Mouse (Mus musculus) retina, adult 2 months (tissue): ENCODE results near the gene Hectd2.

Source experiments
- DNase-seq: peaks from one replicate; pipeline ENCODE4 v3.0.0-alpha.2; 2012; ENCODE audit warnings: low read depth, low spot score

Gene Hectd2

DNA sequence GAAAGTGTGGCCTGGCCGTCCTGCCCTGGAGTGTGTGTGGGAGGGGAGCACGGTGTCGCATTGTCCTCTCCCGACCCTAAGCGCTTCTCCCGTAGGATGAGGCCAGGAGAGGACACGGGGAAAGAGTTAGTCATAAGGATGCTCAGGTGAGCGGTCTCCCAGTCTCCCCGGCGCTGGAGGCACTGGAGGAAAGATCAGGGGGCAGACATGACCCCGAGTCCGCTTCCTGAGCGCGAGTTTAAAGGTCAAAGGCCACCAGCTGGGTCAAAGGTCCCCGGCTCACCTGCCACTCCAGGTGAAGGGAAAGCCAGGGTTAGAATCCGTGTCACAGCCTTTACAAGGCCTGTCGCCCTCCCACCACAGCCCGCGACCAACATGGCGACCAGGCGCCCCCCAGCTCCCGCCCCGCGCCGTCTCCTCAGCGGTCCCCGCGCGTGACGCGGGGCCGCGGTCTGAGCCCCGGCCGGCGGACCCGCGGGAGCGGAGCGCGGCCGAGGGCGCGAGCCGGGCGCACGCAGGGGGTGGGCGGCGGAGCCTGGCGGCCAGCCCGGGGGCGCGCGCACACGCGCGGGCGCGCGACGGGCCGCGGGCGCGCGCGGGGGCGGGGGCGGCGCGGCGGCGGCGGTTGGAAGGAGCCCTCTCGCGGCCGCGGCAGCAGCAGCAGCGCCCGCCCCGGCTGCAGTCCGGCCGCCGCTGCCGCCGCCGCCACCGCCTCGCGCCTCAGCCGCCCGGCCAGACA lies at the start of gene Hectd2:
TSS of gene Hectd2 (plus strand) at position 594 of the 739 bp plus-strand sequence.
- DNase-seq, result peak; percentile 56

DNA sequence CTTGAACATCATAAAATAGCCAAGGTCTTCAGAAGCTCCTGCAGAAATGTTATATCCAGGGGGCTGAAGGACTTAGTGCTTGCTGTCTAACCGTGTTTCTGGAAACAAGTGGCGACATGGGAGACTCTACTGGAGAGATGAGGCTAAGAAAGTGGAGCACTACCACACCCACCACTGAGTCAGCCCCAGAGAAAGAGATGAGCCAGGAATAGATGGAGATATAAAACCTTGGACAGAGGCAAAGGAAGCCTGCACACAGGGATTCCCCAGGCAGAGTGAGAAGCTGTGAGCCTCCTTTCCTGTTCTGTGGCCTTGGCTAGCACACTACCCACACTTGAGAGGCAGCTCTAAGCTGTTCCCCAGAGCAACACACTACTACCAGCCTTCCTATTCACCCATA lies 49.7 kb upstream of the Hectd2 start:
- DNase-seq, result no peak

DNA sequence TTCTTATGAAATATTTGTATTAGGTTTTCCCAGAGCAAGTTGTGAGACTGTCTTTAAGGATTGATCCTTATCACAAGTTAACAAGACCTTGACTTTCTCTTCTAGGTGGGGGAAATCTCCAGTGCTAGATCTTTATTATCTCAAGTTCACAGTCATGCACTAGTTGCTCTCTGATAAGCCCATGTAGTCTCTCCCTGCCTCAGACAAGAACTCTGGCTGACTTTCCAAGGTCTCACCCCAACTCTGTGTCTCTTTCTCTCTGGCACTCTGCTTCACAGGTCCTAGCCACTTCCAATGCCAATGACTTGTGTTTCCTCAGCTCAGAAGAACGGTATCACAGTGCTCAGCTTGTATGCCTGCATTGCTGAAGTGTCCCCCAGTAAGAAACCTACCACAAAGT lies 43.1 kb upstream of the Hectd2 start:
- no peak for DNase-seq

DNA sequence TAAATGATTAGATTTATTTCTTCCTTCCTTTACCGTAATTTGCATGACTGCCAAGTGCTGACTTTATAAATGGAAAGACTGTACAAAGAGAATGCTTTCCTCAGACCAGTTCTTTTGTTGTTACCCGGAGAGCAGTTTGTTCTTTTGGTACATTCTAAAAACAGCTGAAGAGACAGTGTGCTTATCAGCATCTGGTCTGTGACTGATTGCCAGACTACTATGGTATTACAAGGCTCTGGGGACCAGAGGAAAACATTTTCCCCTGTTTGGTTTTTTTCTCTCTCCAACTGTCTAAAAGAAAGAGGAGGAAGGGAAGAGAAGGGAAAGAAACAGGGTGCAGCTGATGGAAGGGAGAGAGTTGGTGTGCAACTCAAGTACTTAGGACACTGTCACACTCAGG lies 36.0 kb upstream of the Hectd2 start:
- DNase-seq, result no peak

DNA sequence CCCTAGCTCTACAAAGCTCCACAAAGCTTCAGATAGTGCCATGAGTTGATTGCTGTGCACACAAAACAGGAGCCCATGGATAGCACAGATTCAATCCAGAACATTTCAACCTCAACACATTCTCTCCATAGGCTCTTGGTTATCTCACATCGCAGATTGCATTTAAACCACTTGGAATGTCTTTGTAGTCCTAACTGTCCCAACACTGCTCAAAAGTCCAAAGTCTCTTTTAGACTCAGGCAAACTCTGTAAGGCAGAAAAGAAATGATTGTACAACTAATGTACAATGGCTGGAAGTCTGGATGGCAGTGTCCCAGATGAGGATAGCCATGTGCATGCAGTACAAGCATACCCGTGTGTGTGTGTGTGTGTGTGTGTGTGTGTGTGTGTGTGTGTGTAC lies 32.9 kb upstream of the Hectd2 start:
- no peak for DNase-seq

DNA sequence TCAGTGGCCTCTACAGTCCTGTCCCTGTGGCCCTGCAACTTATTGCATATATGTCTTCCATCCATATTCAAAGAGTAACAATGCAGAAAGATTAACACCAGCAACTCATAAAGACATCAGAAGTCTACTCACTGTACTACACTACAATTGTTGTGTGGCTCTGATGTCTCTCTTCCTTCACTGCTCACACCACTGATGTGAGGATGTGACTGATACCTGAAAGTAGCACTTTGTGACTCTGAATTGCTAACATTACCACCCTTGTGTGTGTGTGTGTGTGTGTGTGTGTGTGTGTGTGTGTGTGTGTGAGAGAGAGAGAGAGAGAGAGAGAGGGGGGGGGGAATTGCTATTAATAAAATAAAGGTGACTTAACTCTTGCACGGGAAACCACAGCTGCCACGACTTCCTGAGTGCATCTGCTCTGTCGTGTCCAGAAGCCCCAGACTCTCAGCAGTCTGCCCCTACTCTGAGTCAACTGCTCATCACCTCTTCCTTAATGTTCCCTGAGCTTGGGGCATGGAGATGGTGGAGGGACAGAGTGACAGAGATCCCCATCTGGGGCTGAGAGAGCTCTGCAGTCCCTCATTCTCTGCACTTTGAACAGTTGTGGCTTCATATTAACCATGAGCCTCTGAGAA lies 31.8 kb upstream of the Hectd2 start:
- DNase-seq, result no peak

DNA sequence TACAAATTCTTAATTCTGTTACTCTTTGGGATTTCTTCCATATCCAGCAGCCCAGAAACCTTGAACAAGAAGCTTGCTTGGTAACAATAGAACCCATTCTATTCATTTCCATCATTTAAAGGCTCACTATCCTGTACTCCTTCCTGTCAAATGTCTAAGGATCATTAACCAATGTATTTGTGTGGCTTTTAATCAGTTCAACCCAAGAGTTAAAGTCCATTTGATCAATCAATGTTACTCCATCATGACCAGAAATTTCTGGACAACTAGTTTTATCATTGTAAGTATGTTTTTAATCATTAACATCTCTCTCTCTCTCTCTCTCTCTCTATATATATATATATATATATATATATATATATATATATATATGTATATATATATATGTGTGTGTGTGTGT lies 29.4 kb upstream of the Hectd2 start:
- no peak for DNase-seq

DNA sequence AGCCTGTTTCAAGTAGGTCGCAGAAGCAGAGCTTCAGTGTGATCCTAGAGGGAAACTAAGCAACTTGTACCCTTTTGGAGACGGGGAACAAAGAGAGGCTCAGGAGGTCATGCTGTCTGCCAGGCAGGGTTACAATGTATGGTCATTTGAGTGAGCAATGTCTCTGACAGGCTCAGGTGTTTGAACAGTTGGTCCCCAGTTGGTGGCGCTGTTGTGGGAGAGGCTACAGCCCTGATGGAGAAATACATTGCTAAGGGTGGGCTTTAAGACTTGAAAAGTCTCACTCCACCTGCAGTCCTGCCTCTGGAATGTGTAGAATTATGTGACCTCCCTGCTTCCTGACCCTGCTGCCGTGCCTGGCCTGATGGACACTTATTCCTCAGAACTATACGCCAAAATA lies 21.4 kb upstream of the Hectd2 start:
- no peak for DNase-seq

DNA sequence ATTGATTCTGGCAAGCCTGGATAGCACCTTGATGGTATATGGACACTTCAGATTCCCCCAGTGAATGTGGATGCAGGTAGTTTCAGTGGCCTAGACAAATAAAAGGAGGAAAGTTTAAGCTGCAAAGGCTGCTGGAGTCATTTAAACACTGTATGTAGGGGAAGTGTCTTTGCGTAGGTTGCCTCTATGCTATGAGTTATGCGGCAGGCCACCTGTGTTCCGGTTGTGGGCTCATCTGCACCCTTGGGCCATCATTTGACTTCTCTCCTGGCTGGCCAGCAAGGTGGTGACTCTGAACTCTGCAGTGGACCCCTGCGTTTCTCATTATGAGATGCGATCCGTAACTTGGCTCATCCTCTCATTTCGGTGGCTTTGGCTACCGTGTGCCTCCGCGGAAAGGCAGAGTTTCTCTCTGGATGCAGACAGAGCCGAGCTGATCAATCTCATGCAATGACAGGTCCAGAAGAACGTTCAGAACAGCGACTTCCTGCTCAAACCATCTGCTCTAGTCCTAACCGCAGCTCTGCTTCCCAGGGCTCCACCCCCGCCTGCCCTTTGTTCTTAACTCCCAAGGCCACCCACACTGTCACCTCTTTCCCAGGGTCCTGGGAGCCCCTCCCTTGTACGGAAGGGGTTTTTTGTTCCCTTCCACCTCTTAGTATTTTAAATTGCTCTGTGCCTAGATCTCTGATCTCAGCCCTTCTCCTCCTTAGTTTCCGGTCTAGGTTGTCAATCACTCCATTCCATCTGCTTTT lies 20.3 kb upstream of the Hectd2 start:
- DNase-seq, result no peak

DNA sequence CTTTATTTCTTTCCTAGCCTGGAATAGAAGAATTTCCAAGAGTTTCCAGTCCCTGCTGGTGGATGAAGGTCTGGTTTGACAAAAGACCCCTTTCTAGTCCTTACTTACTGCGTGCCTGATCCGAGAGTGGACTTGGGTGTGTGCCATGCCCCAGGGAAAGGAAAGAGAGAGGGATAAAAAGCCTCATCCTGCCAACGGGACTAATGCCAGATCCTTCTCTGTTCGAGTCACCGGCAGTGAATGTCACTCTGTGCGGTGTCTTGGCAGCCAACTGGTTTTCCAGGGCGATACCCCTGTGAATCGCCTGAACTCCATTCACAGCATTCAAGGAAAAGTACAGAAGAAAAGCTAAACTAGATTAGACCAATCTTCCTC lies 19.7 kb upstream of the Hectd2 start:
- no peak for DNase-seq

DNA sequence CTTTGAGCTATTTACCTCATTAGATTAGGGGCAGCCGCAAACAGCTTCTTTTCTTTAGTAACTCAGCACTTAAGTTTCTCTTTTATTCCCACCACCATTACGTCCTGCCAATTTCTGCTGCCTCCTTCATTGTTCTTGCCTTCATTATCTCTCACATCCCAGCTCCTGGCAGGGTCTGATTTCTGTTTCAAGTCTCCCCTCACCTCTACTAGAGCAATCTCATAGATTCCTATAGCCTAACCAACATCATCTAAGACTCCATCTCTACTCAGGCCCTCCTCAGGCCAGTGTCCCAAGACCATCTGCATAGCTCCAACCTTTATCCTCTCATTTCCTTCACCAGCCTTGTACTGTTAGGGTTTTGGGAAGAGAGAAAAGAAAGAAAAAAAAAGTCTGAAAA lies 19.3 kb upstream of the Hectd2 start:
- no peak for DNase-seq

DNA sequence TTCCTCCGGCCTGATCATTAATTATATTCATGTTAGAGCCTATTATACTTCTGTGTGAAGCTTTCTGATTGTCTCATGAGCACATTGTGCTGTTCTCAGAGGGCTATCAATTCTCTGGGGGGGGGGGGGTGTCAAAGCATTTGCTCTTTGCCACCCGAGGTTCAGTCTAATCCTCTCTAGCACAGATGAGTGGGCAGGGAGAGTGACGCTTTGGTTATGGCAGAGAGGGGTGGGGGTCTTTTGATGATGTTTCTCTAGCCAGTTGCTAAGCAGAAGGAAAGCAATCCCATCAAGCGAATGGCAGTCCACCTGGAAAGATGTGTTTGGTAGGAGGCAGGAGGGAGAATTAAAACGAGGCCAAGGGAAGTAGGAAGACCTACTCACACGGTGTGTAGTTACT lies 18.6 kb upstream of the Hectd2 start:
- DNase-seq, result no peak

DNA sequence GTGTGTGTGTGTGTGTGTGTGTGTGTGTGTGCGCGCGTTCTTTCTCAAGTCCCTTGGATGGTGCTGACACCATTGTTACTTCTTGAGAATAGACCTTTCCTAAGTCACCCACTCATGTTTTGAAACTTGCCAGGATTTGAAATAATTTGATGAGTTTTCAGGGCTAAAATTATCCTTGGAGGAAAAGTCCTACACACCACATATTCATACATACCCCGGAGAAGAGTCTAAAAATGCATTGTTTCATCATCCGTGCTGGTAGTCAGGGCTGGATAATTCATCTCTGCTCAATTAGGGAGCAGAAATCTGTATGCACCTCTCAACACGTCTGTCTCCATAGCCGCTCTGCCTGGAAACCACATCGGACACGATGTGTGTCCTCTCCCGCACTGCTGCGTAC lies 17.5 kb upstream of the Hectd2 start:
- no peak for DNase-seq

DNA sequence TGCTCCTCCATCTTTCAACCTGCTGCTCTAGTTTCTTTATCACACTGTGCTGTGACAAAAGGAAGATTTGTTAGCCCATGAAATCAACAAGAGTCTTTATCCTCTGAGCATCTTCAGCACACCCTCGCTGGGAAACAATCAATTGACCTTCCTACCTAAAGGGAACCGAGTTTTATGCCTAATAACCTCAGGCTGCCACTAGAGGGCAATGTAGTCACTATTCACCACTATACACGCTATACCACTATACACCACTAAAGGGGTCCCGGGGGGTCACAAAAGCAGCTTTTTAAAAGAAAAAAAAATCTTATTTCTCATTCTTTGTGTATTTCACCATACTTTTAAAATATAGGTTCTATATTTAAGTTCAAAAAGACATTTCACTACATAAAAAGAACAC lies 15.9 kb upstream of the Hectd2 start:
- DNase-seq, result no peak

DNA sequence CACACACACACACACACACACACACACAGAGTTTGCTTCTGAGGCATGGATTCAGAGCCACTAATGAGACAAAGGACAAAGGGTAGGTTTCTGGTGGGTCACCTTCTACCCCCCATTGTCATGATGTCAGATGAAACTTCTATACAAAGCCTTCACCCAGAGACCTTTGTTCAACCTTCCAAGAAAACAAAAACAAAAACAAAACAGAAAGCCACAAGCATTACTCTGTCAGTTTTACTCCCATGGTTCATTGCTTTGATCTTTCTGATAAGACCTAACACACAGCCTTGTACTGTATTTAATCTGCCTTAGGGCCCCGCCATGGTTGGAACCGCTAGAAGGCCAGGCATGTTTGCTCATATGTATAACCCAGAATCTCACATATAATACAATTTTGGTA lies 15.1 kb upstream of the Hectd2 start:
- DNase-seq, result no peak

DNA sequence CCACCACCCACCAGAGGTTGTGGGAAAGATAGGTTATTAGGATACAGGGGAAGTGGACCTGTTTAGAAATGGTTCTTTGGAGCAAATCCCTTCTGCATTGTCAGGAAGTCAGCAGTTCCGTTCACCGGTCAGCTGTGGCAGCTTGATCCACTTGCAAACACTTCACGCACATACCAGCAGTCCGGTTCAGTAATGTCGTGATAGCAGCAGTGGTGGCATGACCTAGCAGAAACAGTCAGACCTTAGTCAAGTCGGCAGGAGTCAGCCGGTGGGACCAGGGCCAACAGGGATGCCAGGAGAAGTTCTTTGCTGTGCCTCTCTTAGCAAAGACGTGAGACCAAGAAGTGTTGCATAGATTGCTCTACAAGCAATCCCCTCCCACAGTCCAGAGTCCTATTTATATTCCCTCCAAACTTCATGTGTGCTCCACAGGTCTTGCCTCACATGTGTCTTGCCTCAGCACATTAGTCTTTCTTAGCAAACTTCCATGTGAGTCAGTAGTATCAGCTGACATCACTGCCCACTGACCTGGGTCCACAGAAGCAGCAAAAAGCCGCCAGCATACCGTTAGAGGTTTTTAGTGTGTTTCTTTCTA lies 14.3 kb upstream of the Hectd2 start:
- no peak for DNase-seq

DNA sequence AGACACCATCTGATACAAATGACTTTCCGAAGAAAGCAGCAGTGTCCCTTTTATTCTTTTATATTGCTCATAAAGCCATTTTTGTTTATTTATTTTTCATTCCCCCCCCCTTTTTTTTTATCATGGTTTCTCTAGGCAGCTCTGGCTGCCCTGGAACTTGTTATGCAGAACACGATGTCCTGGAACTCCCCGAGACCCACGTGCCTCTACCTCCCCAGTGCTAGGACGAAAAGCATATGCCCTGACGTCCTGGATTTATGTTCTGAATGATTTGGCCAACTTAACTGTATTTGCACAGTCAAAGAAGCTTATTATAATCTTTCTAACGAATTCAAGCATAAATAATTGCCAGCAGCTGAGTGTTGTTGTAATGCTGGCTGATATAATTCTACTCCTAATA lies 13.7 kb upstream of the Hectd2 start:
- DNase-seq, result no peak

DNA sequence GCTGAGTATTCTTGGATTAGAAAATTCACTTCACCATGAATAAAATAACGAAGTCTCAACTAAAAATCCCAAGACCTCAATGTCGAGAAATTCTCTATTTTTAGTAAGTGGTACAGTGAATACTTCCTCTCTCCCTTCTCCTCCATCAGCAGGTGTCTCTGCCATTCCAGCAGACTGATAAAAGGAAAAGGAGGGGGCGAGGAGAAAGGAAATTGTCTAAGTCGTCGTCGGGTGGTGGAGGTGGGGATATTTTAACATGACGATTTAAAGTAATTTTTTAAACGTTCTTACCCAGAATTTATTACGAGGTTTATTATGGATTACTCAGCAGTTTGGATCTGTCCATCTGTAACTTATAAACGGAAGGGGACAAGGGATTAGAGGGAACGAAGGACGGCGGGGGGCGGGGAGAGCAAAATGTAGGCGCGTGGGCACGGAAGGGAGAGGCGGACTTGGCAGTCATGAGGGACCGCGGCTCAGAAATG lies 836 bp upstream of the Hectd2 start:
- DNase-seq, result no peak

DNA sequence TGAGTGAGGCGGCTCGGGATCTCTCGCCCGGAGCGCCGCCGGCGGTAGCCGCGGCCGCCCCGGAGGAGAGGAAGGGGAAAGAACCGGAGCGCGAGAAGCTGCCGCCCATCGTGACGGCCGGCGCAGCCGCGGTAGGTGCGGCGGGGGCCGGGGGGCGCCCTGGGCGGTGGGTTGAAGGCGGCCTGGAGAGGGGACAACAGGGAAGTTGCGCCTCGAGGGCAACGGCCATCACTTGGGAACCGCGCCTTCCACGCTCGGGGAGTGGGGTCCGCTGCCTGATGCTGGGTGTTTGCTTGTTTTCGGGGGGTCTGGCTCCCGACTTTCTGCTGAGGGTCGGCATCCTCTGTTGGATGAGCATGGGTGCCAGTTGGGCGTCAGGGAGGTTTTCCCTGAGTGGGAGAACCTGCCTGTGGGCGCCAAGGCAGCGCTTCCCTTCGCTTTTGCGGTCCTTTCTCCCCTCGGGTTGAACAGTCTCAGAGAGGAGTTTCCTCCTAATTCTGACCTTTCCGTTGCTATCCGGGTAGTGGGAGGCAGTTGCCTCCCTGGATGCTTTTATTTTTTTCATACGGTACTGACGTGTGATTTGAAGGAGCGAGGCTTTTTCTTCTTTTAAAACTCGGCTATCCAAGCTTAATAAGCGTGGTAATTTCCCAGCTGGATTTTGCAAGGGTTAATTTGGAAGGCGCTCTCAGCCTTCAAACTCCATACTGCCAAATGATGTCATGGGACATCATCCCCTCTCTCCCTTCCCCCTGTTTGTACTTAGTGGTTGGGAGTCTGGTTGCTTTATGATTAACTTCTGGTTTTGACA lies 551 bp downstream of the Hectd2 start:
- DNase-seq, result no peak

DNA sequence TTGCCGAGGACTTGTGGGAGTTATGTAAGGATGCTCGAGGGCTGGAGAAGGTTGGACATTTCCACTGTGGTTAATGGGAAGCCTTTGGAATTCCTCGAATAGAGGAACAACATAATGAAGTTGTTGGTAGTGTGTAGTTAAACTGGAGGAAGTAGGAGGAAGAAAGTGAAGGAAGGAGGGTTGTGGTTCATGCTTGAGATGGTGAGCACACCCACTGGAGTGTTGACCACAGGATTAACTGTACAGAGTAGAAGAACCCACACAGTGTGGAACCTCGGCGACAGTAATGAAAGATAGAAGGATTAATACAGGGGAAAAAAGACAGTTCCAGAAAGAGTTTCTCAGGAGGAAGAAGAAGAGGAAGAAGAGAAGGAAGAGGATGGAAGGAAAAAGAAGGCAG lies 4.9 kb downstream of the Hectd2 start:
- no peak for DNase-seq

DNA sequence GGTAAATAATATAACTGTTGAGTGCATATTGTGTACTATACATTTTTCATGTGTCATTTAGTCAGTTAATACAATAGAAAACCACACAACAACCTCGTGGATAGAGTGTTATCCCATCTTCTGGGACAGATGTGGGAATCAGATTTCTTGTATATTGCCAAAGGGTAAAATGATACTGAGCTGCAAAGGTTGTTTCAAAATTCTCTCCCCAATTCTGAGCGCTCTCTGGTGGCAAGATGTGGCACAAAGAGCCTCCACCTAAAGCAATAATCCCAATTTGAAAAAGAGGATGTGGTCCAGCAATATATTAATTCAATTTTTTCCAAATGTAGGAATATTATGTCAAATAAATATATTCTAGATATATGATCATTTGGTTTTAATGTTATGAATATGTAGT lies 5.7 kb downstream of the Hectd2 start:
- no peak for DNase-seq

DNA sequence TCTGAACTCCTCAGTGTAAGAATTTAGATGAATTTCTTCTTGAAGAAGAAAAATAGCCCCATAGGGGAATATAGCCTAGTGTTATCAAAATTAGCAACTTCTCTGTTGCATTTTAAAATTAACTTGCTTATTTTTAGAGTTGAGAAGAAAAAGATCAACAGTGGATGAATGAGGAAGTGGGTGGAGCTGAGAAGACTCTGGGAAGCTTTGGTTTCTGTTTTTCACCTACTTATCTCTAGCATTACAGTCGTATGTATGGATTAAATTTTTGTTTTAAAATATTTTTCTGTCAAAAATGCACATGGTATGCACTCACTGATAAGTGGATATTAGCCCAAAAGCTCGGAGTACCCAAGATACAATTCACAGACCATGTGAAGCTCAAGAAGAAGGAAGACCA lies 6.7 kb downstream of the Hectd2 start:
- DNase-seq, result no peak
